Mouse (Mus musculus) heart, postnatal 14 days (tissue): ENCODE results near the gene Rora. TPM values are rescaled to one million over a fixed set of nuclear protein-coding genes. Genes with fewer than 3 reads are reported as not detected.
"Not testable (repeated sequence)": the region's sequence is repeated elsewhere in the genome, so short reads cannot be mapped to it uniquely, and the experiment has no call there.

Source experiments
- DNase-seq, 2 experiments: peaks; one replicate each; pipeline ENCODE4 v3.0.0; 2021 to 2022
- intact Hi-C: fragments of 180-260 bp; cut with DNase I; formaldehyde crosslinking; loops from one replicate; pipeline ENCODE4 v1.15.1; 2025
- total RNA-seq, 2 experiments: library from RNA; stranded (reverse); gene quantifications; 2 replicates each; pipeline ENCODE4 v1.2.3; 2021

Gene Rora
- total RNA-seq, 2 experiments from 2014 or later = 23.3 to 32.9 TPM

GRCm38 (mm10) chr9:69043920-69044613 is 390.5 kb downstream of the Rora start:
- intact Hi-C loops = no loop called here
- no peak for DNase-seq

GRCm38 (mm10) chr9:69044614-69045133 is 391.1 kb downstream of the Rora start:
- no peak for DNase-seq
- intact Hi-C loops = no loop called here

GRCm38 (mm10) chr9:69045908-69046307 is 392.3 kb downstream of the Rora start:
- intact Hi-C loops = no loop called here
- DNase-seq = no peak

- no peak for DNase-seq
- intact Hi-C loops = no loop called here
These were observed 397.3 kb downstream of the Rora start for GRCm38 (mm10) chr9:69050856-69051255.

GRCm38 (mm10) chr9:69051890-69052289 is 398.3 kb downstream of the Rora start:
- intact Hi-C loops = no loop called here
- no peak for DNase-seq

- intact Hi-C loops = no loop called here
- peak in 1 of 2 experiments; percentile 35 for DNase-seq
These were observed 401.7 kb downstream of the Rora start for GRCm38 (mm10) chr9:69055302-69055701.

GRCm38 (mm10) chr9:69071203-69071867 is 417.7 kb downstream of the Rora start:
- intact Hi-C loops = no loop called here
- no peak for DNase-seq

DNA sequence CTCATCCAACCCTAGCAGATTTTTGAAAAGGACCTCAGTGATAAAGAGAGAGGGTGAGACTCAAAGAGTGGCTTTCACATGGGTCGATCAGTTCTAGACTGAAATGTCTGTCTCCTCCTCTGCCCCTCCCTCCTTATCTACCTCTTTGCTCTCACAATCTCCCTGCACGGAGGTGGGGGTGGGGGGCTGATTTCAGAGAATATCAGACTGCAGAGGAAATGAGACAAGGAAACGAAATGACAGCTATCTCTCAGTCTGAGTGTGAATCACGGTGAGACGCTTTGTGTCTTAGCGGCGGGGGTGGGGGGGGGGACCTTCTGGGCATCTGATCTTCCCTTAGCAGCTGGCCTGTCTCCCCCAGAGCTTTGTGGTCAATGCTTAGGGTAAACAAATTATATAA is 419.7 kb downstream of the Rora start:
- intact Hi-C loops = no loop called here
- DNase-seq = no peak

DNA sequence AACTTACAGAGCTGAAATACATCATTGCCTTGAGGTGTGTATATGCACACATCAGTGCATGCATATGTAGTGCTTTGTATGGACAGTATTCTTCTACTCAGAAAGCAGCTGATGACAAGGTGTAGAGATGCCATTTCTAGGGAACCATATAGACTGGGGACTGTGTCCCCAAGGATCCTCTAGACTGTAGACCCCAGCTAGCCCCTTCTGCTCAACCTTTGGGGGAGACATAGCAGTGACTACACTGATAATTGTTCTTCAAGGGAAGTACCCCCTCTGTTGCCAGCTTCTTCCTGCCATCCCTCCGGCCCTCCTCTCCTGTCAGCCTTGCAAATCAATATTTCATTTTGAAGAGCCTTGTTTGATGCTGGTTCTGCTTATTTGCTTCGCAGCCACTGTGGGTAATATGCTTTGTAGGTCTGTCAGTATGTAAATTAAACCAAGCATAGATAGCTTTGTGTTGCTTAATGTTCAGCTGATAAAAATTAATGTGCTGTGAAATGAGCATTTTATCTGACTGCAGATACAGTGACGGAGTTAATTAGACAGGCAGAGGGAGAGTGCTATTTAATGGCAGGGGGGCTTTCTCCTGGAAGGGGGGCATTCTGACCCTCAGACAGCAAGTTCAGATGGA is 430.6 kb downstream of the Rora start:
- DNase-seq = no peak
- intact Hi-C loops = no loop called here

GRCm38 (mm10) chr9:69084720-69085661 is 431.4 kb downstream of the Rora start:
- peak in 1 of 2 experiments; percentile 33 for DNase-seq
- intact Hi-C loops = no loop called here

DNA sequence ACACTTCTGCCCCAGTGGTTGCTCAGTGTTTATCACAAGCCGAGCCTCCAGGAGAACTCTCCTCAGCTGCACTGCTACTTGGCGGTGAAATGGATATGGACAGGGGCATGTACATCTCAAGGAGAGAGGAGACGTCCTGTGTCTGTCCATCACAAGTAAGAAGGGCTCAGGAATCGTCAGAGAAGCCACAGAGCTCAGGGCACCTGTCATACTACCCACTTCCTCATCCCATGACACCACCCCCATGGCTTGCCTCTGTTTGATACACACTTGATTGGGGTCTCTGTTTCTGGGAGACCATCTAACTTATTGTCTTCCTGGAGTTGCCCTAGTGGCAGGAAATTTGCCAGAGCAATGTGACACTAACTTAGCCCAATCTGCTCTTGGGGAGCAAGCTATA is 433.3 kb downstream of the Rora start:
- intact Hi-C loops = no loop called here
- DNase-seq = no peak

DNA sequence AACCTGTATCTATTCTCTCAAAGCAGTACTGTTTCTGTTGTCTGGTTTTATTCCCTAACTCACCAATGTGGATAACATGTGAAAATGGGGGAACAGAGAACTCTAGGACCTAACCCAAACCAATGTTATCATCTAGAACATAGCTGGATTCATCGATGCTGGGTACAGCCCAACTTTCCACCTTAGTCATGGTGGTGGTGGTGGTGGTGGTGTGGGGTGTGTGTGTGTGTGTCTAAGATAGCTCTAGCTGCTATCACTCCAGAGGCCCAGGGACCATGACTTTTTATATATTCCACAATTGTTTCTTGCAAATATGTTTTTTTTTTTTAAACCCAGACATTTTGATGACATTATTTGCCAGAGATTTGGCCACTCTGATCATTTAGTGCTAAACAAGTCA is 433.7 kb downstream of the Rora start:
- no peak for DNase-seq
- intact Hi-C loops = no loop called here

- intact Hi-C loops = no loop called here
- DNase-seq = no peak
These were observed 437.2 kb downstream of the Rora start for GRCm38 (mm10) chr9:69090749-69091270.

DNA sequence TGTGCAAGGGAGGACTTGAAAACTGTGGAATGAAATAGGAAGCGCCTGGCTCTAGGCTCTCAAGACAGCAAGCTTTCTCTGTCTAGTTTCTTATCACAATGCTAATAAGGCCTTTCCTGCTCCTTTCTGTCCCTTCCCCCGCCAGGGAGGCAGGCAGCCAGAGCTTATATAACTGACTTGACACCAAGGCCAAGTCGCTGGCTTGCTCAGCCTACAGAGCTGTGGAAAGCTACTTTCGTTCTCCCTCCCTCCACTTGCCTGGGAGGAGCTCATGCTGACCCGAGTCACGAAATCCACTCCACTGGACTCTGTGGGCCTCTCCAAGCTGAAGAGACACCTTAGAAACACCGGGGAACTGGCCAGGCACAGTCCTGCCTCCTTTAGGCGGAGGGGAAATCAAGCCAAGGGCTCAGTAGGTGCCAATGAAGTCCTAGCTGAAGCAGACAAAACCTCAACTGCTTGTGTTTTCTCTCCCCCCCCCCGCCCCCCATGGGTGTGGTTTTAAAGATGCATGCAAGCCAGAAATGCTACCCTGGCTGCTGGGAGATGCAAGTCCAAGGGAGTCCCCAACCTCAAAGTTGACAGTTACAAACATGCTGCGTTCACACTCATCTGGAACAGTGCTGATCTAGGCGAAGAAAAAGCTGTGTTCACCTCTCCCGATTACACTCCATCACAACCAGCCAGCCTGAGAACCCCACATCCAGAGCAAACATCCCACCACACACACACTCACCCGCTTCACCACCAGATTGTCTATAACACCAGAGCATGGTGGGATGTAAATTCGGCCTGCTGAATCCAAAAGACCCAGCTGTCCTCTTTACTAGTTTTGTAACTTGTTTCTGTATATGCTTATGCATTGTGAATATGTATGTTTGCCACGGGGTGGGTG is 438.8 kb downstream of the Rora start:
- intact Hi-C loops = no loop called here
- DNase-seq = peak; percentile 89 to 93

DNA sequence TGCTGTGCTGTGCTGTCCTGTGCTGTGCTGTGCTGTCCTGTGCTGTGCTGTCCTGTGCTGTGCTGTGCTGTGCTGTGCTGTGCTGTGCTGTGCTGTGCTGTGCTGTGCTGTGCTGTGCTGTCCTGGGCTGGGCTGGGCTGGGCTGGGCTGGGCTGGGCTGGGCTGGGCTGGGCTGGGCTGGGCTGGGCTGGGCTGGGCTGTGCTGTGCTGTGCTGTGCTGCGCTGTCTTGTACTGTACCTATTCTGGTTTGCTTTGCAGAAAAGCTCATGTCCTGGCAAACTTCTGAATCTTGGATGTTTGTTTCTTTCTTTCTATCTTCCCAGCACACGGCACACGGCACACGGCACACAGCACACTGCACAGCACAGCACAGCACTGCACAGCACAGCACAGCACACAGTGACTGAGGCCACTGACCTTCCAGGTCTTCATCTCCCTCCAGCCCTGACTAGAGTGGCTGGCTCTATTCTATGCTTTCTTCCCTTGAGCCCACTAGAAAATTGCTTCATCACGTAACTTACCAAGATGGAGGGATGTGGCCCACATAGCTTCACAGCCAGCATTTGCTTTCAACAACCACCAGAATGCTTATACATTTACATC is 446.7 kb downstream of the Rora start:
- DNase-seq, intact Hi-C loops: not testable (repeated sequence)

GRCm38 (mm10) chr9:69104321-69104720 is 450.7 kb downstream of the Rora start:
- intact Hi-C loops = no loop called here
- DNase-seq = no peak

- intact Hi-C loops = loop anchor here (5.0 kb wide), 1 partner anchor 63 kb away; no protein-coding TSS in a partner anchor
These were observed 456.2 kb downstream of the Rora start for GRCm38 (mm10) chr9:69109618-69110300.

DNA sequence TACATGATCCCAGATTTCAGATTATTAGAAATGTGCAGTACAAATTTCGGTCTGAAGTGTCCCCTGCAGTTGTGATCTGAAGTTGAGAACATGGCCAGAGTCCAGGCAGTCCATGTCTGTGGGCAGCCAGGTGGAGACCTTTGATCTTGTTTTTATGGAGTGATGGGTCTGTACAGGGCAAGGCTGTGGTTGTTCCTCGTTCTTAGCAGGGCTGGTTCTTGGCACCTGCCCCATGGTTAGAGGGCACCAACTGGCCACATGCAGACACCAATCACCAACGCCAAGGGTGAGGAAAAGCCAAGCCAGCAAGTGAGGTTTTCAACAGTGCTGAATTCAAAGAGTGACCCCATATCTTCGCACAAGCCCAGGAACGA is 456.7 kb downstream of the Rora start:
- no peak for DNase-seq
- intact Hi-C loops = no loop called here

More at GRCm38 (mm10) chr9:69109618-69110300, 456.2 kb downstream of the Rora start:
- no peak for DNase-seq
